Mouse (Mus musculus) forebrain, postnatal 0 days (tissue): Measurements from ENCODE around the gene Teddm3. TPM values are rescaled to one million over a fixed set of nuclear protein-coding genes. Genes with fewer than 3 reads are reported as not detected.
A peak's percentile ranks its signal among the peaks of the same experiment; 100 is the strongest.
"Not testable (repeated sequence)": the region's sequence is repeated elsewhere in the genome, so short reads cannot be mapped to it uniquely, and the experiment has no call there.

Experiments
- ATAC-seq: fragments of 200-750 bp; cut with Nextera tagmentation; 2 replicates; pipeline ENCODE4 v1.8.0; 2017; ENCODE audit warnings: mild to moderate bottlenecking, moderate library complexity
- DNase-seq: peaks from one replicate; pipeline ENCODE4 v3.0.0-alpha.2; 2015
- H3K27ac ChIP-seq: fragments of 300-500 bp; sonication (generic); 2 replicates; pipeline ENCODE4 v1.5.1; 2014; ENCODE audit warnings: low read depth, mild to moderate bottlenecking, antibody characterized with exemption, low read length, moderate library complexity, mixed read lengths
- H3K27me3 ChIP-seq: fragments of 300-500 bp; sonication (generic); 2 replicates; pipeline ENCODE4 v1.6.1; 2014; ENCODE audit warnings: mild to moderate bottlenecking, low read length, mixed read lengths; ENCODE audit not compliant: insufficient read depth
- H3K36me3 ChIP-seq: fragments of 300-500 bp; sonication (generic); 2 replicates; pipeline ENCODE4 v1.6.1; 2014; ENCODE audit warnings: mild to moderate bottlenecking, moderate library complexity; ENCODE audit not compliant: insufficient read depth
- H3K4me1 ChIP-seq: fragments of 300-500 bp; sonication (generic); 2 replicates; pipeline ENCODE4 v1.6.1; 2014; ENCODE audit warnings: antibody characterized with exemption; ENCODE audit not compliant: insufficient read depth
- H3K4me2 ChIP-seq: fragments of 300-500 bp; sonication (generic); 2 replicates; pipeline ENCODE4 v1.6.1; 2014; ENCODE audit warnings: low read depth, mild to moderate bottlenecking, moderate library complexity
- H3K4me3 ChIP-seq: fragments of 300-500 bp; sonication (generic); 2 replicates; pipeline ENCODE4 v1.5.1; 2014; ENCODE audit warnings: low read depth, low read length, mixed read lengths
- H3K9ac ChIP-seq: fragments of 300-500 bp; sonication (generic); 2 replicates; pipeline ENCODE4 v1.6.1; 2014; ENCODE audit warnings: mild to moderate bottlenecking
- H3K9me3 ChIP-seq: fragments of 300-500 bp; sonication (generic); 2 replicates; pipeline ENCODE4 v1.6.1; 2016; ENCODE audit warnings: low read length
- CTCF ChIP-seq: sonication (generic); IDR thresholded peaks from 2 replicates; pipeline ENCODE4 v1.5.1; 2016; ENCODE audit warnings: antibody characterized with exemption, control low read depth, low read depth
- WGBS: fragments of 180-500 bp; shearing (Covaris S2); extraction: QIAGEN DNeasy Blood & Tissue Kit; methylation state at CpG from one replicate; pipeline ENCODE4 v1.1.7; 2014; 5-methylcytosine and 5-hydroxymethylcytosine counted together
- polyA plus RNA-seq: library from polyadenylated mRNA; unstranded; fragments of >200 nt; fragmentation: Nextera tagmentation; extraction: Ambion mirVana; gene quantifications from 2 replicates; pipeline ENCODE4 v1.2.1, GENCODE M21; 2015
- total RNA-seq: library from RNA; depleted of rRNA; stranded (reverse); fragments of >200 nt; gene quantifications from 2 replicates; pipeline ENCODE4 v1.2.3, GENCODE M21; 2014; rRNA removed

Gene Teddm3
- total RNA-seq (not detected in 2 replicates), polyA plus RNA-seq (not detected in 2 replicates)

GRCm38 (mm10) chr16:21153900-21154299 lies at the start of gene Teddm3:
TSS of gene Teddm3 (minus strand) at chr16:21154000.
- not testable (repeated sequence) for H3K9me3 ChIP-seq, H3K27ac ChIP-seq, ATAC-seq, H3K27me3 ChIP-seq, H3K36me3 ChIP-seq, H3K4me3 ChIP-seq, DNase-seq, H3K9ac ChIP-seq, H3K4me1 ChIP-seq, H3K4me2 ChIP-seq
- no CpG with 5 or more reads among the region's 2 CpGs for WGBS

GRCm38 (mm10) chr16:21202731-21203130 lies 48.9 kb upstream of the Teddm3 start:
- Histone ChIP-seq H3K9me3 (no peaks in the 10 kb centered on the region), H3K4me3 (no peak overlapping the region), H3K4me1 (no peaks in the 10 kb centered on the region), H3K4me2 (no peak overlapping the region), H3K9ac (no peak overlapping the region), H3K27me3 (no peaks in the 10 kb centered on the region), H3K36me3 (no peaks in the 10 kb centered on the region), H3K27ac (no peak overlapping the region)
- 82% methylated on average over 4 of the region's 4 CpGs for WGBS
- ATAC-seq, result no peak
- no peak for DNase-seq
- no peak for TF ChIP-seq CTCF

GRCm38 (mm10) chr16:21199426-21199825 lies 45.6 kb upstream of the Teddm3 start:
- no peak overlapping the region for H3K4me3 ChIP-seq
- no peaks in the 10 kb centered on the region for H3K4me1 ChIP-seq
- H3K4me2 ChIP-seq, result no peak overlapping the region
- WGBS, result 54% methylated on average over 8 of the region's 8 CpGs
- no peak for TF ChIP-seq CTCF
- H3K9me3 ChIP-seq, result no peaks in the 10 kb centered on the region
- no peaks in the 10 kb centered on the region for H3K36me3 ChIP-seq
- no peaks in the 10 kb centered on the region for H3K27me3 ChIP-seq
- DNase-seq, result no peak
- H3K27ac ChIP-seq, result no peak overlapping the region
- no peak overlapping the region for H3K9ac ChIP-seq
- no peak for ATAC-seq

GRCm38 (mm10) chr16:21198529-21198928 lies 44.7 kb upstream of the Teddm3 start:
- no peaks in the 10 kb centered on the region for H3K4me1 ChIP-seq
- no peak overlapping the region for H3K27ac ChIP-seq
- H3K9ac ChIP-seq, result no peak overlapping the region
- DNase-seq, result no peak
- H3K4me3 ChIP-seq, result no peak overlapping the region
- no peaks in the 10 kb centered on the region for H3K27me3 ChIP-seq
- no peaks in the 10 kb centered on the region for H3K36me3 ChIP-seq
- H3K4me2 ChIP-seq, result no peak overlapping the region
- ATAC-seq, result no peak; the same call in 1 of the 2 replicates
- WGBS, result 0% methylated on average over 1 of the region's 1 CpGs
- no peaks in the 10 kb centered on the region for H3K9me3 ChIP-seq
- TF ChIP-seq CTCF, result peak; percentile 62

- DNase-seq, result no peak
- H3K36me3 ChIP-seq, result no peaks in the 10 kb centered on the region
- no peak for TF ChIP-seq CTCF
- no peak overlapping the region for H3K4me2 ChIP-seq
- H3K9me3 ChIP-seq, result no peaks in the 10 kb centered on the region
- no peak for ATAC-seq
- no peaks in the 10 kb centered on the region for H3K4me1 ChIP-seq
- H3K27me3 ChIP-seq, result no peaks in the 10 kb centered on the region
- WGBS, result 81% methylated on average over 7 of the region's 7 CpGs
- H3K27ac ChIP-seq, result no peak overlapping the region
- H3K4me3 ChIP-seq, result no peak overlapping the region
- no peak overlapping the region for H3K9ac ChIP-seq
Measured at GRCm38 (mm10) chr16:21198006-21198405, 44.2 kb upstream of the Teddm3 start.

DNA sequence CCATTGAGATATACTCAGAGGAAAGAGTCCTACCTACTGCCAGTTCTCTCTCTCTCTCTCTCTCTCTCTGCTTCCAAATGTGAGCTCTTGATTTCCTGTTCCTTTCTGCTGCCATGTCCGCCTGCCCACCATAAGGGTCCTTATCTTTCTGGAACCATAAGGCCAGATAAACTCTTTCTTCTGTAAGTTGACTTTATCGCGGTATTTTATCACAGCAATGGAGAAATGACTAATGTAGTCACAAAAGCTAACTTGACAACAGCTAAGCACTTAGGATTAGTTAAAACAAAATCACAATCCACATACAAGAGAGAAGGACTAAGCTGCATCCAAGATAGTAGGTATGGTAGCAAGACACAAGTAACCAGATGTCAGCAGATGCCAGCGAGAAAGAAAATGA lies 43.7 kb upstream of the Teddm3 start:
- ATAC-seq, result no peak
- WGBS, result 97% methylated on average over 4 of the region's 4 CpGs
- no peak for TF ChIP-seq CTCF
- no peaks in the 10 kb centered on the region for H3K9me3 ChIP-seq
- no peaks in the 10 kb centered on the region for H3K36me3 ChIP-seq
- no peak overlapping the region for H3K4me2 ChIP-seq
- no peaks in the 10 kb centered on the region for H3K4me1 ChIP-seq
- no peak overlapping the region for H3K9ac ChIP-seq
- H3K27ac ChIP-seq, result no peak overlapping the region
- H3K4me3 ChIP-seq, result no peak overlapping the region
- DNase-seq, result no peak
- no peaks in the 10 kb centered on the region for H3K27me3 ChIP-seq

GRCm38 (mm10) chr16:21196576-21196975 lies 42.8 kb upstream of the Teddm3 start:
- H3K4me2 ChIP-seq, result no peak overlapping the region
- no peak overlapping the region for H3K9ac ChIP-seq
- no peak overlapping the region for H3K27ac ChIP-seq
- H3K9me3 ChIP-seq, result no peaks in the 10 kb centered on the region
- 89% methylated on average over 3 of the region's 3 CpGs for WGBS
- H3K36me3 ChIP-seq, result no peaks in the 10 kb centered on the region
- no peak for DNase-seq
- H3K4me1 ChIP-seq, result no peaks in the 10 kb centered on the region
- no peak for ATAC-seq
- TF ChIP-seq CTCF, result no peak
- no peak overlapping the region for H3K4me3 ChIP-seq
- H3K27me3 ChIP-seq, result no peaks in the 10 kb centered on the region
